Mouse (Mus musculus) forebrain, embryonic 13.5 days (tissue): ENCODE results near the gene Ercc5. TPM values are rescaled to one million over a fixed set of nuclear protein-coding genes. Genes with fewer than 3 reads are reported as not detected.

Source experiments
- ATAC-seq: fragments of 200-750 bp; cut with Nextera tagmentation; 2 replicates; pipeline ENCODE4 v1.8.0; 2017
- H3K27ac ChIP-seq: fragments of 300-500 bp; sonication (generic); 2 replicates; pipeline ENCODE4 v1.5.1; 2015; ENCODE audit warnings: inconsistent platforms, mild to moderate bottlenecking, moderate library complexity
- H3K27me3 ChIP-seq: fragments of 300-500 bp; sonication (generic); 2 replicates; pipeline ENCODE4 v1.6.1; 2015; ENCODE audit warnings: mild to moderate bottlenecking, inconsistent platforms
- H3K36me3 ChIP-seq: fragments of 300-500 bp; sonication (generic); 2 replicates; pipeline ENCODE4 v1.6.1; 2015; ENCODE audit warnings: mild to moderate bottlenecking, inconsistent platforms; ENCODE audit not compliant: poor library complexity, severe bottlenecking
- H3K4me1 ChIP-seq: fragments of 300-500 bp; sonication (generic); 2 replicates; pipeline ENCODE4 v1.6.1; 2015; ENCODE audit warnings: inconsistent platforms
- H3K4me2 ChIP-seq: fragments of 300-500 bp; sonication (generic); 2 replicates; pipeline ENCODE4 v1.6.1; 2015; ENCODE audit warnings: inconsistent platforms, mild to moderate bottlenecking, moderate library complexity
- H3K4me3 ChIP-seq: fragments of 300-500 bp; sonication (generic); 2 replicates; pipeline ENCODE4 v1.5.1; 2015; ENCODE audit warnings: mild to moderate bottlenecking, inconsistent platforms
- H3K9ac ChIP-seq: fragments of 300-500 bp; sonication (generic); 2 replicates; pipeline ENCODE4 v1.6.1; 2015; ENCODE audit warnings: mild to moderate bottlenecking, inconsistent platforms
- H3K9me3 ChIP-seq: fragments of 300-500 bp; sonication (generic); replicated peaks from 2 replicates; pipeline ENCODE4 v1.6.1; 2016; ENCODE audit warnings: inconsistent platforms
- WGBS: fragments of 180-500 bp; shearing (Covaris S2); methylation state at CpG from one replicate; pipeline ENCODE4 v1.1.7; 2015; 5-methylcytosine and 5-hydroxymethylcytosine counted together
- polyA plus RNA-seq: library from polyadenylated mRNA; unstranded; fragments of >200 nt; fragmentation: Nextera tagmentation; extraction: Ambion mirVana; gene quantifications from 2 replicates; pipeline ENCODE4 v1.2.1, GENCODE M21; 2015

The Ercc5 gene
- polyA plus RNA-seq, 1 experiment from 2014 or later = 37.7 TPM

DNA sequence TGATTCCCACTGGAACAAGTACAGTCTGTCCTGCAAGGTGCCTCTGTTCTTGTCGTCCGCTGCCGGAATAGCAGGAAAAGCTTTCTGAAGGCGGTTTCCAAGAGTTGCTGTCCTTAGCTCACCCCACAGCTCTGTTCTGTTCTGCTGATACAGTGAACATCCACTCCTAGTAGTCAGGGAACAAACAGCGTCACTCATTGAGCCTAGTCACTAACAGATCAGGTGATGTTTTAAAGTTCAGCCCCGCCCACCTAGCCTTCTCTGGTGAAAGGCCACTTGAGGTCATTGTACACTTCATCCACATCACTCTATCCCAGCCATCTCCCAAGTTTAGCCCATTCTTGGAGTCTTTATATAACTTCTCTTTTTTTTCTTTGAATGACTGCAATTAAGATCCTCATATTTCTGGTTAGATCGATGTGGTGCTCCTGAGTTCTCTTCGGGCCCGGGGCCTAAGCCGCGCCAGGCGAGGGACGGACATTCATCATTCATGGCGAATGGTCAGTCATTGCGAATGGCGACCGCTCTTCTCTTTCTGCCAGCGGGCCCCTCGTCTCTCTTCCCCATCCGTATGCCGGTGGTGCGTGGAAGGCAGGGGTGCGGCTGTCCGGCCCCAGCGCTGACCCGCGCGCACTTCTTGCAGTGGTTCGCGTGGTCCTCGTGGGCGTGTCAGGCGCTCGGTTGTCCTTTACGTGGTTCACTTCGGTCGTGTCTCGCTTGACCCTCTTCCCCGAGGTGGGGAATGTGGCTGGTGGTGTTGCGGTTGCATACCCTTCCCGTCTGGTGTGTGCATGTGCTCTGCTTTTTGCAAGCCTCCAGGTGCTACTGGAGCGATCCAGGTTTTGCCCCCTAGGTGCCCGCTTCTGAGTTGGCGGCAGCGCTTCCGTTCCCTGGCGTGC lies 51.0 kb downstream of the Ercc5 start:
- Histone ChIP-seq H3K27me3 (peaks cover 3% of the 10 kb centered on the region; the same call in 1 of the 2 replicates), H3K9ac (peak overlapping the region; percentile 56), H3K36me3 (no peaks in the 10 kb centered on the region), H3K4me3 (peak overlapping the region; percentile 48), H3K4me2 (peak overlapping the region; percentile 84), H3K4me1 (peaks cover 7% of the 10 kb centered on the region; the same call in 1 of the 2 replicates), H3K27ac (no peak overlapping the region), H3K9me3 (no peaks in the 10 kb centered on the region)
- ATAC-seq = peak; percentile 67
- 15% methylated on average over 47 of the region's 47 CpGs for WGBS

DNA sequence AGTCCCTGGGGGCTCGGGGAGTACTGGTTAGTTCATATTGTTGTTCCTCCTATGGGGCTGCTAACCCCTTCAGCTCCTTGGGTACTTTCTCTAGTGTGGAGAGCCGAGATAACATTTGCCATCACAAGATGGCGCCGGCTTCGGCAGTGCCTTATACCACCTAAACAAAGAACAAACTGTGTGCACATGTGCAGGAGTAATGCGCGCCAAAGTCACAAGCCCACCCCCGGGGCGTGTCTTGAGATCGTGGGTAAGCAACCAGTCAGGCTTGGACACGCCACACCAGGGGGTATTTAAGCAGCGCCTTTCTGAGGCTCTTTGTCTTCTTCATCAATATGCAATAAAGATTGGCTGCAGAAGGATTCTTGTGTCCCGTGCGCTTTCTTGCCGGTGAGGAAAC lies 55.3 kb downstream of the Ercc5 start:
- Histone ChIP-seq H3K4me2 (no peak overlapping the region), H3K36me3 (no peaks in the 10 kb centered on the region), H3K4me3 (no peak overlapping the region), H3K27ac (no peak overlapping the region), H3K9me3 (no peaks in the 10 kb centered on the region), H3K4me1 (peaks cover 7% of the 10 kb centered on the region; the same call in 1 of the 2 replicates), H3K27me3 (peaks cover 3% of the 10 kb centered on the region; the same call in 1 of the 2 replicates), H3K9ac (no peak overlapping the region)
- 92% methylated on average over 15 of the region's 15 CpGs for WGBS
- no peak for ATAC-seq

DNA sequence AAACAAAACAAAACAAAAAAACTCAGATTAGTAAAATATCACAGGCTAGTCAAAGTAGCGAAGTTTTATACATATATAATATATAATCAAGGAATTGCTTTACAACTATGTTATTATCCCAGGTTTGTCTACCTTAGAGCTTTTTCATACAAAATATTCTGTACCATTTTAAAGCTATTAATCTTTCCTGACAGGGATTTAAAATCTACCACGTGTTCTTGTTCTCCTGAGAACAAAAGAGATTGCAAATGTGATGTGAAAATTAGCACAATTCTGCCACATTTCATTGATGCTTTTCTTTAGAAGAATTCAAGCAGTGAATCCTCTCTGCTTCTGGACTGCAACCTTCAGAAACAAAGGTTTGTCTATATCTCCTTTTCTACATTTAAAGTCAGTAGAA lies 66.9 kb downstream of the Ercc5 start:
- H3K9me3 ChIP-seq = no peaks in the 10 kb centered on the region
- WGBS = 52% methylated on average over 2 of the region's 2 CpGs
- H3K9ac ChIP-seq = no peak overlapping the region
- no peak for ATAC-seq
- no peak overlapping the region for H3K4me2 ChIP-seq
- no peaks in the 10 kb centered on the region for H3K36me3 ChIP-seq
- H3K27ac ChIP-seq = no peak overlapping the region
- no peak overlapping the region for H3K4me3 ChIP-seq
- H3K27me3 ChIP-seq = no peaks in the 10 kb centered on the region
- H3K4me1 ChIP-seq = no peaks in the 10 kb centered on the region

DNA sequence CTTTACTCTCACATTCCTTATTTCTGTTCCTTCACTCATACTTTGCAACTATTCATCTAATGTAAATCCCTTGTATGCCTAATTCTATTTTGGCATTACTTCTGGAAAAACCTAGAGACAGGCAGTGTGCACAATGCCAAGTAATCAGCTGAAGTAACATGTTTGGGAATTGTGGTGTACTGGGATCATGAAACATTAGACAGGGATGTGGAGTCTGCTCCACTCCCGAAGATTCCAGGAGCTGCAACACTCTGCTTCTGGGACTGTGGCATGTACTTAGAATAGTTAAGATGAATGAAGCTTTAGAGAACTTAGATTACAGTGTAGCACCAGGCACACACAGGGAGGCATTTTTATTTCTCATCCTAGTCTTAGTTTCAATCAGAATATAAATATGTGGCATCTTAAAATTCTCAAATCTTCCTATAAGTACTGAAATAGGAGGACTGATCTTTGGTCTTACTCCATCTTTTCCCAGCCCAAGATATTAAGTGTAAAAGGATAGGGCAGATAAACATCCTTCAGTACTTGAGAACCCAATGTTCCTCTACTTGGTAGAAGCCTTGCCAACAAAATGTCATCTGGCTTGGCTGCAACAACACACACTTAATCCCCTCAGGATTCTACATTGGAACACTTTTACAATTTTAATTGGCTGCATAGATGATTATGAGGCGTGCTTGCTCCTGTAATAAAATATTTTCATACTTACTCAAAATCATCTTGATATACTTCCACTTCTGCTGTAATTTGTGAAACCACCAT lies 69.0 kb downstream of the Ercc5 start:
- H3K9ac ChIP-seq = no peak overlapping the region
- H3K27ac ChIP-seq = no peak overlapping the region
- no peak overlapping the region for H3K4me3 ChIP-seq
- no peaks in the 10 kb centered on the region for H3K4me1 ChIP-seq
- no peaks in the 10 kb centered on the region for H3K36me3 ChIP-seq
- WGBS = 79% methylated on average over 2 of the region's 2 CpGs
- ATAC-seq = no peak
- no peaks in the 10 kb centered on the region for H3K27me3 ChIP-seq
- H3K9me3 ChIP-seq = no peaks in the 10 kb centered on the region
- no peak overlapping the region for H3K4me2 ChIP-seq

DNA sequence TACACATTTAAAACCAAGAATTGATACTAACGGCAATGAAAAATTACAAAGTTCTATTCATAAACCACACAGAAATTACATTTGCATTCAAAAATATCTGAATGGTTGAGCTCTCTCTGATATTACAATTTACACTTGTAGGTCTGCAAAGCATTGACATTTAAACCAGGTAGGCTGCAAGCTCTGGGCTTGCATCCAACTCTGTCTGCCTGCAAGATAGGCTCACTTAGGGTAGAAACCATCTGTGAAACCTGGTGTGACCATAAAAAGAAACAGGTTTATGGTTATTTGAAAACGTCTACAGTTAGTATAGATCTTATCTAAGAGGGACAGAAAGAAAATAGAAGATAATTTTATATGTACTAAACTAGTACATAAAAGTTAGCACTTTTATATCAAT lies 69.6 kb downstream of the Ercc5 start:
- Histone ChIP-seq H3K9me3 (no peaks in the 10 kb centered on the region), H3K4me2 (no peak overlapping the region), H3K36me3 (no peaks in the 10 kb centered on the region), H3K27me3 (no peaks in the 10 kb centered on the region), H3K9ac (no peak overlapping the region), H3K4me1 (no peaks in the 10 kb centered on the region), H3K4me3 (no peak overlapping the region), H3K27ac (no peak overlapping the region)
- 79% methylated on average over 2 of the region's 2 CpGs for WGBS
- no peak for ATAC-seq

DNA sequence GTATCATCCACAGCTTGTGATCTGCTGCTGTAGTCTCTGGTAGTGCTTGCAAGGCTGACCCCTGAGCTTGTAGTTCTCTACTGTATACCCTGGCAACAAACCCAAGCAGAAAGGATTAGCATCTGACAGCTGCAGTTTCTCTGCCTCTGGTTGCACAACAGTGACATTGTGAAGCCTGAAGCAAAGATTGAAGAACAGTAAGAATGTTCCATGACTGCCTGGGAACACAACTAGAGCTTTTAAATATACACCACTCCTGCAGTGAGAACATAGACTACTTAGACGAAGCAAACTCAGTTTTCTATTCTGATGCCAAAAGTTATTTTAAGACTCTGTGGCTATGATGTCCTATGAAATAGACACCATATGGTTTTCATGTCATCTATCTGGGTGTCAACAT lies 71.3 kb downstream of the Ercc5 start, which contains the start of gene Mettl21e:
TSS of gene Mettl21e (minus strand) at position 86 of the 400 bp plus-strand sequence.
- Histone ChIP-seq H3K9ac (no peak within 1 kb of the TSS), H3K27ac (no peak within 1 kb of the TSS), H3K4me2 (no peak within 1 kb of the TSS), H3K27me3 (no peaks in the 10 kb centered on the region), H3K4me1 (no peaks in the 10 kb centered on the region), H3K9me3 (no peaks in the 10 kb centered on the region), H3K36me3 (no peaks in the 10 kb centered on the region), H3K4me3 (no peak within 1 kb of the TSS)
- ATAC-seq = no peak
- 78% methylated on average over 1 of the region's 1 CpGs for WGBS

DNA sequence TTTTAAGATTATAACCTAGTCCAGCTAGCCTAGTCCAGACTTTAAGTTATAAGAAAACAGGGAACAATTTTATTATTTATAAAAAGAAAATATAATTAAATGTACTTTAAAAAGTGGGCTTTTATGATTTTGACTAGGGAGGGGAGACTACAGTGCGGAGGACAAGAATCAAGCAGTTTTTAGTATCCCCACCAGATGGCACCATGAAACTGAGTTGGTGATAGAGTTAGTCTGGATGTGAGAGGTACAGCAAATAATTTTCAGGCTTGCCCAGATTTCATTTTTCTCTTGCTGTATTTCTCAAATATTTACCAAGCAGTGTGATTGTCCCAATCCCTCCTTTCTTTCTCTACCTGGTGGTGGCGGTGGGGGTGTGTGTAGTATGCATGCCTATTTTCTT lies 81.5 kb downstream of the Ercc5 start:
- Histone ChIP-seq H3K4me3 (no peak overlapping the region), H3K9me3 (no peaks in the 10 kb centered on the region), H3K27me3 (no peaks in the 10 kb centered on the region), H3K4me2 (no peak overlapping the region), H3K36me3 (no peaks in the 10 kb centered on the region), H3K4me1 (no peaks in the 10 kb centered on the region), H3K27ac (no peak overlapping the region), H3K9ac (no peak overlapping the region)
- peak; percentile 88 for ATAC-seq
- WGBS = 67% methylated on average over 2 of the region's 2 CpGs

Other genes with a start within 250 kb of the Ercc5 start
- 59.8 and 65.8 TPM in 2 replicates for gene Tpp2, start 214.1 kb upstream of the Ercc5 start, polyA plus RNA-seq
- 0.79 and 1.5 TPM in 2 replicates for gene Mettl21c, start 127.7 kb upstream of the Ercc5 start, polyA plus RNA-seq
- gene Gm8251, start 85.8 kb upstream of the Ercc5 start, polyA plus RNA-seq = 0.12 and 0.29 TPM in 2 replicates
- gene Tex30, start 45.3 kb upstream of the Ercc5 start, polyA plus RNA-seq = 108 and 113 TPM in 2 replicates
- 40.5 and 40.8 TPM in 2 replicates for gene Kdelc1, start 28.9 kb upstream of the Ercc5 start, polyA plus RNA-seq
- 29.5 and 30.1 TPM in 2 replicates for gene Bivm, start 28.8 kb upstream of the Ercc5 start, polyA plus RNA-seq
- 0.08 TPM in 1 of 2 replicates, not detected in the other for gene Mettl21e, start 71.2 kb downstream of the Ercc5 start, polyA plus RNA-seq